Mouse (Mus musculus) erythroblast, embryonic 14.5 days (primary cell): ENCODE data around the gene Ap4e1. TPM values are rescaled to one million over a fixed set of nuclear protein-coding genes. Genes with fewer than 3 reads are reported as not detected.
"Not testable (repeated sequence)": the region's sequence is repeated elsewhere in the genome, so short reads cannot be mapped to it uniquely, and the experiment has no call there.

Source experiments
- H3K27me3 ChIP-seq: 2 replicates; pipeline ENCODE4 v1.6.1; 2012; ENCODE audit warnings: inconsistent platforms; ENCODE audit not compliant: control insufficient read depth
- H3K36me3 ChIP-seq: 2 replicates; pipeline ENCODE4 v1.6.1; 2012; ENCODE audit warnings: mild to moderate bottlenecking, inconsistent platforms; ENCODE audit not compliant: control insufficient read depth
- H3K4me1 ChIP-seq: 2 replicates; pipeline ENCODE4 v1.6.1; 2012; ENCODE audit warnings: inconsistent platforms; ENCODE audit not compliant: control insufficient read depth
- H3K4me3 ChIP-seq: replicated peaks from 2 replicates; pipeline ENCODE3; 2012; ENCODE audit warnings: moderate library complexity, mild to moderate bottlenecking, inconsistent platforms
- H3K9me3 ChIP-seq: 2 replicates; pipeline ENCODE4 v1.6.1; 2012; ENCODE audit warnings: low read length, inconsistent platforms, mixed read lengths; ENCODE audit not compliant: control insufficient read depth
- GATA1 ChIP-seq: IDR thresholded peaks from 2 replicates; pipeline ENCODE4 v1.6.1; 2012; ENCODE audit warnings: low read length, inconsistent platforms, mixed read lengths
- TAL1 ChIP-seq: IDR thresholded peaks from 3 replicates; pipeline ENCODE4 v1.6.1; 2012; ENCODE audit warnings: low read length, inconsistent platforms, mixed read lengths
- polyA plus RNA-seq: library from polyadenylated mRNA; stranded (reverse); fragments of >175 nt; gene quantifications from 2 replicates; pipeline ENCODE4 v1.2.3, GENCODE M21; 2012

Ap4e1 gene
- polyA plus RNA-seq, 1 experiment: 0.08 TPM

- TF ChIP-seq TAL1 (no peak), GATA1 (no peak)
- Histone ChIP-seq H3K9me3 (no peaks in the 10 kb centered on the region), H3K36me3 (peaks cover 27% of the 10 kb centered on the region), H3K4me1 (peaks cover 33% of the 10 kb centered on the region), H3K4me3 (peak within 1 kb of the TSS; percentile 84), H3K27me3 (no peaks in the 10 kb centered on the region)
Measured at GRCm38 (mm10) chr2:127070435-127070841, 61.9 kb downstream of the Ap4e1 start, which contains the start of gene Blvra. Gene Blvra (plus strand): TSS chr2:127070665.

- TF ChIP-seq TAL1 (no peak), GATA1 (no peak)
- Histone ChIP-seq H3K27me3 (no peaks in the 10 kb centered on the region), H3K4me3 (peak overlapping the region; percentile 84), H3K9me3 (no peaks in the 10 kb centered on the region), H3K4me1 (peaks cover 33% of the 10 kb centered on the region), H3K36me3 (peaks cover 26% of the 10 kb centered on the region)
Measured at GRCm38 (mm10) chr2:127070879-127071278, 62.4 kb downstream of the Ap4e1 start.

DNA sequence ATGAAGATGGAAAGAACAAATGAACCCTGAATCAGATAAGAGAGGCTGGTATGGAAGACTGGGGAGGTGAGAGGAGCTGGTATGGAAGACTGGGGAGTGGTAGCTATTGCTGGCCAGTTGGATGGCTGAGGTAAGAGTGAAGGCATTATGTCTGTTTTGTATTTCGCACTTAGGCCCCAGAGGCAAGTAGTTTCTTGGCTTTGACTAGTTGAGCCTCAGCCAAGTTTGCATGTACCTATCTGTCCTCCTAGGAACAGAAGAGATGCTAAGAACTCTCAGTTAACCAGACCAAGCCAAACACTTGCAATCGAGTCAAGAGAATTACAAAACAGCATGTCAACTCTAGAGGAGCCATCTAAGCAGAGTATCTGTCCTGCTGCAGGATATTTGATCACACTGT, 65.6 kb downstream of the Ap4e1 start:
- H3K9me3 ChIP-seq: no peaks in the 10 kb centered on the region
- H3K4me3 ChIP-seq: no peak overlapping the region
- H3K27me3 ChIP-seq: no peaks in the 10 kb centered on the region
- peaks cover 9% of the 10 kb centered on the region for H3K36me3 ChIP-seq
- TF ChIP-seq TAL1 (no peak), GATA1 (no peak)
- H3K4me1 ChIP-seq: peaks cover 35% of the 10 kb centered on the region

DNA sequence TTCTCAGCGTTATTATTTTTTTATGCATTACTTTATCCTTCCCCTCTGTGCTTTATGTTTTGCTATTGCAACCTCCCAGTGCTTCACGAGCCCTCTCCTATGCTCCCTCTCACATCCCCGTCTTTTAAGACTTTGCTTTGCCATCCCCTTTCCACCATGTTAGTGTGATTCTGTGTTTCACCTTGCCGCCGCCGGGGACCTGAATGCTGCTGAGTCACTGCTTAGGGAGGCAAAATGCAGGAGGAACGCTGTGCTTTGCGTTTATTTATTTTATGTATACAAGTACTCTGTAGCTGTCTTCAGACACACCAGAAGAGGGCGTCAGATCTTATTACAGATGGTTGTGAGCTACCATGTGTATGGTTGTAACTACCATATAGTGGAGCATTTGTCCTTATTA, 69.1 kb downstream of the Ap4e1 start:
- peaks cover 32% of the 10 kb centered on the region for H3K4me1 ChIP-seq
- peaks cover 28% of the 10 kb centered on the region for H3K36me3 ChIP-seq
- no peak overlapping the region for H3K4me3 ChIP-seq
- no peaks in the 10 kb centered on the region for H3K27me3 ChIP-seq
- TF ChIP-seq GATA1 (no peak), TAL1 (no peak)
- H3K9me3 ChIP-seq: no peaks in the 10 kb centered on the region

DNA sequence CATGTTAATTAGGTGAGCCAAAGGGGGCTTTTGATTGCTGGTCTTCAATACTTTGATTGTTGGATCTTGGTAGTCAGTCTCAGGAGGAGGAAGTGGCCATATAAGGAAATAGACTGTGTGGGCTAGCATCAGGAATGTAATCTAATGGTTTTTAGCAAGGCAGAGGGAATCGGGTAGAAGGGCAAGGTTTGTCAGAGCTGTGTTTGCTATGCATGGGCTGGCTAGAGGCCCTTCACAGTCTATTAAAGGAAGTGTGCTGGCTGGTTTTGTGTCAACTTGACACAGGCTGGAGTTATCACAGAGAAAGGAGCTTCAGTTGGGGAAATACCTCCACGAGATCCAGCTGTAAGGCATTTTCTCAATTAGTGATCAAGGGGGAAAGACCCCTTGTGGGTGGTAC, 70.5 kb downstream of the Ap4e1 start:
- peaks cover 29% of the 10 kb centered on the region for H3K4me1 ChIP-seq
- not testable (repeated sequence) for H3K27me3 ChIP-seq, H3K4me3 ChIP-seq, H3K9me3 ChIP-seq
- H3K36me3 ChIP-seq: peaks cover 33% of the 10 kb centered on the region

DNA sequence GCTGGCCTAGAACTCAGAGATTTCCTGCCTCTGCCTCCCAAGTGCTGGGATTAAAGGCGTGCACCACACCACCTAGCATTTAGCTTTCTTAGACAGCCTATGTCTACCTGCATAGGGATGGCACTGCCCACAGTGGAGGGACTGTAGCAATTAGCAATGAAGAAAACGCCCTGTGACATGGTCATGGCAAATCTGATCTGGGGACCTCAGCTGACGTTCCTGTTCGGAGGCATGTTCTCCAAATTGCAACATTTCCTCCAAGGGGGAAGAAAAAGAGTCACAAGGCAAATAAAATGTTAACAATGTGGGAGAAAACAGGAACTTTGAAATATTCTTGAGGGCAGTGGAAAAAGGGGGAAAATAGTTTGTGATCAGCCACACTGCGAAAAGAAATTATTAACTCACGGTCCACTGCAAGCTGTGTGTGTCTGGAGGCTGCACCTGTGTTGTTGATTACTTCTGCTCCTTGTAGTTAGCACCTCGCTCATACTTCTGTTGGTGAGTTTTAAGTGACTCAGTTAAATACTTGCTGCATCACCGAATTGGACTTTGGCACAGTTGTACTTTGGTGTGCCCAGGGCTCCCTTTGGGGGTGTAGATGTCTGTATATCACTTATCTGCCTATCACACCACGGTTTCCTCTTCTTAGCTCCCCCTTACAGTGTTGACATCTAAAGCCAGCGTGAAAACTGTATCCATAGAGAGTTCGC, 71.5 kb downstream of the Ap4e1 start:
- peak overlapping the region; percentile 17 for H3K4me3 ChIP-seq
- H3K4me1 ChIP-seq: peaks cover 27% of the 10 kb centered on the region
- peaks cover 41% of the 10 kb centered on the region for H3K36me3 ChIP-seq
- no peaks in the 10 kb centered on the region for H3K27me3 ChIP-seq
- no peak for TF ChIP-seq GATA1
- TF ChIP-seq TAL1: no peak
- H3K9me3 ChIP-seq: no peaks in the 10 kb centered on the region

GRCm38 (mm10) chr2:127080591-127081218, 72.2 kb downstream of the Ap4e1 start:
- Histone ChIP-seq H3K4me3 (peak overlapping the region; percentile 17), H3K9me3 (no peaks in the 10 kb centered on the region), H3K27me3 (no peaks in the 10 kb centered on the region), H3K36me3 (peaks cover 46% of the 10 kb centered on the region), H3K4me1 (peaks cover 27% of the 10 kb centered on the region)
- TF ChIP-seq TAL1 (0 out of 3 replicates have a peak, but pooled peaks have one; percentile 15), GATA1 (peak; percentile 26; the same call in 1 of the 2 replicates)

GRCm38 (mm10) chr2:127086235-127086634, 77.7 kb downstream of the Ap4e1 start:
- Histone ChIP-seq H3K4me1 (peaks cover 1% of the 10 kb centered on the region), H3K4me3 (no peak overlapping the region), H3K27me3 (no peaks in the 10 kb centered on the region), H3K9me3 (no peaks in the 10 kb centered on the region), H3K36me3 (peaks cover 66% of the 10 kb centered on the region)
- TF ChIP-seq GATA1: no peak
- TF ChIP-seq TAL1: no peak

- not testable (repeated sequence) for H3K4me3 ChIP-seq, H3K4me1 ChIP-seq, H3K27me3 ChIP-seq, H3K9me3 ChIP-seq
- H3K36me3 ChIP-seq: peaks cover 59% of the 10 kb centered on the region
Measured at GRCm38 (mm10) chr2:127090151-127090550, 81.6 kb downstream of the Ap4e1 start.
